Mouse (Mus musculus): ENCODE data around the gene Ube3c. TPM values are rescaled to one million over a fixed set of nuclear protein-coding genes. Genes with fewer than 3 reads are reported as not detected.

Ube3c gene
- polyA plus RNA-seq, 1 experiment from 2014 or later, result 51.6 TPM

- WGBS, result 86% methylated on average over 4 of the region's 4 CpGs
- no peak for ATAC-seq (ENCODE audit: low FRiP score, low TSS enrichment)
- H3K4me1 ChIP-seq (ENCODE audit: control insufficient read depth, insufficient read depth, low read length), result no peaks in the 10 kb centered on the region
- no peaks in the 10 kb centered on the region for H3K27me3 ChIP-seq (ENCODE audit: control insufficient read depth, insufficient read depth, low read length)
- H3K9ac ChIP-seq (replicated peaks; ENCODE audit: low read length), result no peak overlapping the region
- no peaks in the 10 kb centered on the region for H3K36me3 ChIP-seq (ENCODE audit: control insufficient read depth, insufficient read depth, low read length)
- no peak overlapping the region for H3K4me3 ChIP-seq (replicated peaks; ENCODE audit: low read depth, low read length)
- DNase-seq, result no peak
- no peaks in the 10 kb centered on the region for H3K9me3 ChIP-seq (ENCODE audit: control insufficient read depth, low read length)
- no peak overlapping the region for H3K27ac ChIP-seq (replicated peaks; ENCODE audit: low read depth, low read length)
- no peak overlapping the region for H3K4me2 ChIP-seq (ENCODE audit: low read length)
Measured at GRCm38 (mm10) chr5:29698493-29698892, 129.5 kb downstream of the Ube3c start.

- H3K4me3 ChIP-seq (replicated peaks; ENCODE audit: low read depth, low read length), result no peak overlapping the region
- H3K27ac ChIP-seq (replicated peaks; ENCODE audit: low read depth, low read length), result no peak overlapping the region
- no peaks in the 10 kb centered on the region for H3K27me3 ChIP-seq (ENCODE audit: control insufficient read depth, insufficient read depth, low read length)
- no peak overlapping the region for H3K4me2 ChIP-seq (ENCODE audit: low read length)
- no peaks in the 10 kb centered on the region for H3K36me3 ChIP-seq (ENCODE audit: control insufficient read depth, insufficient read depth, low read length)
- 88% methylated on average over 2 of the region's 2 CpGs for WGBS
- no peaks in the 10 kb centered on the region for H3K4me1 ChIP-seq (ENCODE audit: control insufficient read depth, insufficient read depth, low read length)
- no peak for ATAC-seq (ENCODE audit: low FRiP score, low TSS enrichment)
- no peaks in the 10 kb centered on the region for H3K9me3 ChIP-seq (ENCODE audit: control insufficient read depth, low read length)
- H3K9ac ChIP-seq (replicated peaks; ENCODE audit: low read length), result no peak overlapping the region
- DNase-seq, result no peak
Measured at GRCm38 (mm10) chr5:29699520-29700202, 130.6 kb downstream of the Ube3c start.

- H3K9me3 ChIP-seq (ENCODE audit: control insufficient read depth, low read length), result no peaks in the 10 kb centered on the region
- no peak overlapping the region for H3K9ac ChIP-seq (replicated peaks; ENCODE audit: low read length)
- DNase-seq (no peak), ATAC-seq (ENCODE audit: low FRiP score, low TSS enrichment) (no peak)
- H3K4me3 ChIP-seq (replicated peaks; ENCODE audit: low read depth, low read length), result no peak overlapping the region
- H3K4me1 ChIP-seq (ENCODE audit: control insufficient read depth, insufficient read depth, low read length), result no peaks in the 10 kb centered on the region
- no peak overlapping the region for H3K4me2 ChIP-seq (ENCODE audit: low read length)
- 90% methylated on average over 4 of the region's 4 CpGs for WGBS
- no peaks in the 10 kb centered on the region for H3K27me3 ChIP-seq (ENCODE audit: control insufficient read depth, insufficient read depth, low read length)
- H3K27ac ChIP-seq (replicated peaks; ENCODE audit: low read depth, low read length), result no peak overlapping the region
- H3K36me3 ChIP-seq (ENCODE audit: control insufficient read depth, insufficient read depth, low read length), result no peaks in the 10 kb centered on the region
Measured at GRCm38 (mm10) chr5:29707241-29707640, 138.2 kb downstream of the Ube3c start.

DNA sequence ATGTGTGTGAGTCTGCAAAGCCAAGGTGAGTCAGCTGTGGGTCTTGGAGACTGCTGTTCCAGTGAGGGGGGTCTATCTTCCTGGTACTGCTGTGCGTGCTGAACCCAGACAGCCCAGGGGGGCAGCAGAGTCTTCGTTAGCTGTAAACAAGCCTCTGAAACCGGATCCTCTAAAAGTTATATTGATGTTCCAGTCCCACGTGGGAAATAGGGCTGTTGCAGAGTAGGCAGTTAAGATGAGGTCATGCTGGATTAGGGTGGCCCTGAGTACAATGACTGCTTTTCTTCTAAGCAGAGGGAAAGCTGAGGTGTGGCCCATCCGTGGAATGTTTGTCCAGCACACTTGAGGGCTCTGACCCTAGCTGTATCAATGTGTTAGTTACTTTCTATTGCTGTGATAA, 139.2 kb downstream of the Ube3c start:
- H3K9ac ChIP-seq (replicated peaks; ENCODE audit: low read length), result no peak overlapping the region
- 50% methylated on average over 5 of the region's 5 CpGs for WGBS
- no peak overlapping the region for H3K27ac ChIP-seq (replicated peaks; ENCODE audit: low read depth, low read length)
- H3K9me3 ChIP-seq (ENCODE audit: control insufficient read depth, low read length), result no peaks in the 10 kb centered on the region
- H3K27me3 ChIP-seq (ENCODE audit: control insufficient read depth, insufficient read depth, low read length), result no peaks in the 10 kb centered on the region
- no peak overlapping the region for H3K4me3 ChIP-seq (replicated peaks; ENCODE audit: low read depth, low read length)
- no peaks in the 10 kb centered on the region for H3K4me1 ChIP-seq (ENCODE audit: control insufficient read depth, insufficient read depth, low read length)
- H3K4me2 ChIP-seq (ENCODE audit: low read length), result no peak overlapping the region
- no peak for DNase-seq
- no peaks in the 10 kb centered on the region for H3K36me3 ChIP-seq (ENCODE audit: control insufficient read depth, insufficient read depth, low read length)
- ATAC-seq (ENCODE audit: low FRiP score, low TSS enrichment), result no peak

DNA sequence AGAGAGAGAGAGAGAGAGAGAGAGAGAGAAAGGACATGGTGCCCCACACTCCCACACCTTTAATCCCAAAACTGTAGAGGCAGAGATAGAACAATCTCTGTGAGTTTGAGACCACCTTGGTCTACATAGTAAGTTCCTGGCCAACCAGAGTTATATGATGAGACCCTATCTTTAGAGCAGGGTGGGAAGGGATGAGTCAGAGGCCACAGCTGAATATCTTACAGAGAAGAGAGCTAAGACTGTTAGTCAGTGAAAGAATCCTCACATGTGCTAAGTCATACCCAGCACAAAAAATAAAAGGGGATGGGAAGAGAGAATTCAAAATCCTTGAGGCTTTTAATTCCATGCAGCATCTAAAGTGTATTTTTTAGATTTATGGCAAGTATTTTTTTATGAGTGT, 142.6 kb downstream of the Ube3c start:
- no peak overlapping the region for H3K4me3 ChIP-seq (replicated peaks; ENCODE audit: low read depth, low read length)
- H3K4me2 ChIP-seq (ENCODE audit: low read length), result no peak overlapping the region
- no peak overlapping the region for H3K9ac ChIP-seq (replicated peaks; ENCODE audit: low read length)
- H3K4me1 ChIP-seq (ENCODE audit: control insufficient read depth, insufficient read depth, low read length), result no peaks in the 10 kb centered on the region
- DNase-seq (no peak), ATAC-seq (ENCODE audit: low FRiP score, low TSS enrichment) (no peak)
- H3K27ac ChIP-seq (replicated peaks; ENCODE audit: low read depth, low read length), result no peak overlapping the region
- H3K9me3 ChIP-seq (ENCODE audit: control insufficient read depth, low read length), result no peaks in the 10 kb centered on the region
- no peaks in the 10 kb centered on the region for H3K36me3 ChIP-seq (ENCODE audit: control insufficient read depth, insufficient read depth, low read length)
- no peaks in the 10 kb centered on the region for H3K27me3 ChIP-seq (ENCODE audit: control insufficient read depth, insufficient read depth, low read length)

GRCm38 (mm10) chr5:29712906-29713305, 143.9 kb downstream of the Ube3c start:
- Histone ChIP-seq H3K27ac (replicated peaks; ENCODE audit: low read depth, low read length) (no peak overlapping the region), H3K4me3 (replicated peaks; ENCODE audit: low read depth, low read length) (no peak overlapping the region), H3K4me1 (ENCODE audit: control insufficient read depth, insufficient read depth, low read length) (no peaks in the 10 kb centered on the region), H3K9me3 (ENCODE audit: control insufficient read depth, low read length) (no peaks in the 10 kb centered on the region), H3K9ac (replicated peaks; ENCODE audit: low read length) (no peak overlapping the region), H3K27me3 (ENCODE audit: control insufficient read depth, insufficient read depth, low read length) (no peaks in the 10 kb centered on the region), H3K36me3 (ENCODE audit: control insufficient read depth, insufficient read depth, low read length) (no peaks in the 10 kb centered on the region), H3K4me2 (ENCODE audit: low read length) (no peak overlapping the region)
- ATAC-seq (ENCODE audit: low FRiP score, low TSS enrichment), result no peak
- WGBS, result 74% methylated on average over 1 of the region's 1 CpGs
- no peak for DNase-seq

GRCm38 (mm10) chr5:29721159-29721558, 152.1 kb downstream of the Ube3c start:
- H3K27ac ChIP-seq (replicated peaks; ENCODE audit: low read depth, low read length), result no peak overlapping the region
- 14% methylated on average over 1 of the region's 1 CpGs for WGBS
- no peak overlapping the region for H3K4me2 ChIP-seq (ENCODE audit: low read length)
- H3K4me1 ChIP-seq (ENCODE audit: control insufficient read depth, insufficient read depth, low read length), result no peaks in the 10 kb centered on the region
- no peak for DNase-seq
- H3K4me3 ChIP-seq (replicated peaks; ENCODE audit: low read depth, low read length), result no peak overlapping the region
- H3K27me3 ChIP-seq (ENCODE audit: control insufficient read depth, insufficient read depth, low read length), result no peaks in the 10 kb centered on the region
- H3K9me3 ChIP-seq (ENCODE audit: control insufficient read depth, low read length), result no peaks in the 10 kb centered on the region
- H3K36me3 ChIP-seq (ENCODE audit: control insufficient read depth, insufficient read depth, low read length), result no peaks in the 10 kb centered on the region
- no peak for ATAC-seq (ENCODE audit: low FRiP score, low TSS enrichment)
- no peak overlapping the region for H3K9ac ChIP-seq (replicated peaks; ENCODE audit: low read length)

- no peaks in the 10 kb centered on the region for H3K27me3 ChIP-seq (ENCODE audit: control insufficient read depth, insufficient read depth, low read length)
- no peak overlapping the region for H3K9ac ChIP-seq (replicated peaks; ENCODE audit: low read length)
- ATAC-seq (ENCODE audit: low FRiP score, low TSS enrichment), result no peak
- no peak for DNase-seq
- no peak overlapping the region for H3K27ac ChIP-seq (replicated peaks; ENCODE audit: low read depth, low read length)
- H3K4me2 ChIP-seq (ENCODE audit: low read length), result no peak overlapping the region
- no peaks in the 10 kb centered on the region for H3K4me1 ChIP-seq (ENCODE audit: control insufficient read depth, insufficient read depth, low read length)
- H3K9me3 ChIP-seq (ENCODE audit: control insufficient read depth, low read length), result no peaks in the 10 kb centered on the region
- H3K36me3 ChIP-seq (ENCODE audit: control insufficient read depth, insufficient read depth, low read length), result no peaks in the 10 kb centered on the region
- 86% methylated on average over 2 of the region's 2 CpGs for WGBS
- H3K4me3 ChIP-seq (replicated peaks; ENCODE audit: low read depth, low read length), result no peak overlapping the region
Measured at GRCm38 (mm10) chr5:29725369-29725768, 156.3 kb downstream of the Ube3c start.

Data from midbrain, embryonic 14.5 days (tissue).